Mouse (Mus musculus): Measurements from ENCODE around the gene Iqgap1. TPM values are rescaled to one million over a fixed set of nuclear protein-coding genes. Genes with fewer than 3 reads are reported as not detected.

Gene Iqgap1
- polyA plus RNA-seq, 1 experiment from 2014 or later, result 75.3 TPM

Other genes with a start within 250 kb of the Iqgap1 start
- 30.2 and 33.5 TPM in 2 replicates for gene Crtc3, start 137.1 kb downstream of the Iqgap1 start, polyA plus RNA-seq (2015; fragmentation: Nextera tagmentation; extraction: Ambion mirVana)
- 1.9 and 2.4 TPM in 2 replicates for gene Zscan2, start 34.9 kb upstream of the Iqgap1 start, polyA plus RNA-seq (2015; fragmentation: Nextera tagmentation; extraction: Ambion mirVana)
- 28.6 and 29.4 TPM in 2 replicates for gene Wdr73, start 75.3 kb upstream of the Iqgap1 start, polyA plus RNA-seq (2015; fragmentation: Nextera tagmentation; extraction: Ambion mirVana)
- 8.4 and 9.0 TPM in 2 replicates for gene Nmb, start 79.1 kb upstream of the Iqgap1 start, polyA plus RNA-seq (2015; fragmentation: Nextera tagmentation; extraction: Ambion mirVana)
- gene Sec11a, start 121.8 kb upstream of the Iqgap1 start, polyA plus RNA-seq (2015; fragmentation: Nextera tagmentation; extraction: Ambion mirVana), result 205 and 222 TPM in 2 replicates
- gene Zfp592, start 167.7 kb upstream of the Iqgap1 start, polyA plus RNA-seq (2015; fragmentation: Nextera tagmentation; extraction: Ambion mirVana), result 11.8 and 12.4 TPM in 2 replicates
- 3.1 and 4.5 TPM in 2 replicates for gene Alpk3, start 231.6 kb upstream of the Iqgap1 start, polyA plus RNA-seq (2015; fragmentation: Nextera tagmentation; extraction: Ambion mirVana)

Measured in embryonic facial prominence, embryonic 15.5 days (tissue).